Mouse (Mus musculus): Measurements from ENCODE around the gene Usp37. TPM values are rescaled to one million over a fixed set of nuclear protein-coding genes. Genes with fewer than 3 reads are reported as not detected.

Usp37 gene
- polyA plus RNA-seq, 1 experiment from 2014 or later: 24.1 TPM

GRCm38 (mm10) chr1:74393010-74393409 lies 151.1 kb downstream of the Usp37 start:
- Histone ChIP-seq H3K9me3 (no peaks in the 10 kb centered on the region), H3K4me1 (replicated peaks) (peaks cover 52% of the 10 kb centered on the region), H3K27me3 (peaks cover 15% of the 10 kb centered on the region), H3K9ac (peak overlapping the region; percentile 88), H3K4me2 (peak overlapping the region; percentile 95), H3K36me3 (peaks cover 19% of the 10 kb centered on the region), H3K27ac (replicated peaks) (0 out of 2 replicates have a peak overlapping the region, but pooled peaks have one; percentile 13), H3K4me3 (peak overlapping the region; percentile 93)
- 53% methylated on average over 7 of the region's 7 CpGs for WGBS
- ATAC-seq (ENCODE audit: low read depth): no peak

- Histone ChIP-seq H3K4me1 (replicated peaks) (peaks cover 50% of the 10 kb centered on the region), H3K36me3 (peaks cover 19% of the 10 kb centered on the region), H3K9me3 (no peaks in the 10 kb centered on the region), H3K4me2 (peak overlapping the region; percentile 95), H3K27ac (replicated peaks) (peak overlapping the region; percentile 87), H3K27me3 (peaks cover 15% of the 10 kb centered on the region), H3K4me3 (peak overlapping the region; percentile 93), H3K9ac (peak overlapping the region; percentile 88)
- WGBS: 2% methylated on average over 16 of the region's 16 CpGs
- ATAC-seq (ENCODE audit: low read depth): peak; percentile 14; the same call in 1 of the 2 replicates
Observed at GRCm38 (mm10) chr1:74392446-74392994, 151.6 kb downstream of the Usp37 start.

GRCm38 (mm10) chr1:74391844-74392441 lies 152.1 kb downstream of the Usp37 start:
- peak; percentile 25 for ATAC-seq (ENCODE audit: low read depth)
- Histone ChIP-seq H3K27me3 (peaks cover 15% of the 10 kb centered on the region), H3K9me3 (no peaks in the 10 kb centered on the region), H3K27ac (replicated peaks) (peak overlapping the region; percentile 87), H3K36me3 (peaks cover 19% of the 10 kb centered on the region), H3K4me3 (peak overlapping the region; percentile 93), H3K4me2 (peak overlapping the region; percentile 95), H3K9ac (peak overlapping the region; percentile 88), H3K4me1 (replicated peaks) (peaks cover 48% of the 10 kb centered on the region)
- whole genome bisulfite sequencing: under 1% methylated on average over 50 of the region's 63 CpGs

GRCm38 (mm10) chr1:74390924-74391748 lies 152.9 kb downstream of the Usp37 start, which contains the start of gene Ctdsp1:
TSS of gene Ctdsp1 (plus strand) at chr1:74391509.
- peaks cover 15% of the 10 kb centered on the region for H3K27me3 ChIP-seq
- WGBS: 2% methylated on average over 51 of the region's 51 CpGs
- H3K4me1 ChIP-seq (replicated peaks): peaks cover 46% of the 10 kb centered on the region
- H3K27ac ChIP-seq (replicated peaks): peak within 1 kb of the TSS; percentile 87
- peak within 1 kb of the TSS; percentile 88 for H3K9ac ChIP-seq
- H3K4me2 ChIP-seq: peak within 1 kb of the TSS; percentile 95
- peak within 1 kb of the TSS; percentile 93 for H3K4me3 ChIP-seq
- H3K9me3 ChIP-seq: no peaks in the 10 kb centered on the region
- peak; percentile 80 for ATAC-seq (ENCODE audit: low read depth)
- peaks cover 19% of the 10 kb centered on the region for H3K36me3 ChIP-seq

- no peak for ATAC-seq (ENCODE audit: low read depth)
- WGBS: 7% methylated on average over 21 of the region's 21 CpGs
- peak overlapping the region; percentile 93; the same call in 1 of the 2 replicates for H3K4me3 ChIP-seq
- no peaks in the 10 kb centered on the region for H3K9me3 ChIP-seq
- peaks cover 18% of the 10 kb centered on the region for H3K36me3 ChIP-seq
- H3K4me2 ChIP-seq: peak overlapping the region; percentile 95
- 0 out of 2 replicates have a peak overlapping the region, but pooled peaks have one; percentile 1 for H3K27ac ChIP-seq (replicated peaks)
- peaks cover 46% of the 10 kb centered on the region for H3K4me1 ChIP-seq (replicated peaks)
- H3K9ac ChIP-seq: no peak overlapping the region; the same call in 1 of the 2 replicates
- H3K27me3 ChIP-seq: peaks cover 15% of the 10 kb centered on the region
Observed at GRCm38 (mm10) chr1:74390287-74390906, 153.7 kb downstream of the Usp37 start.

- no peak overlapping the region; the same call in 1 of the 2 replicates for H3K9ac ChIP-seq
- WGBS: 6% methylated on average over 29 of the region's 29 CpGs
- peak overlapping the region; percentile 95 for H3K4me2 ChIP-seq
- no peak for ATAC-seq (ENCODE audit: low read depth)
- peaks cover 46% of the 10 kb centered on the region for H3K4me1 ChIP-seq (replicated peaks)
- H3K27ac ChIP-seq (replicated peaks): no peak overlapping the region
- peak overlapping the region; percentile 15; the same call in 1 of the 2 replicates for H3K4me3 ChIP-seq
- peaks cover 15% of the 10 kb centered on the region for H3K27me3 ChIP-seq
- H3K9me3 ChIP-seq: no peaks in the 10 kb centered on the region
- peaks cover 12% of the 10 kb centered on the region for H3K36me3 ChIP-seq
Observed at GRCm38 (mm10) chr1:74389831-74390286, 154.2 kb downstream of the Usp37 start.

GRCm38 (mm10) chr1:74388398-74388920 lies 155.6 kb downstream of the Usp37 start:
- Histone ChIP-seq H3K4me1 (replicated peaks) (peaks cover 42% of the 10 kb centered on the region), H3K9ac (no peak overlapping the region), H3K9me3 (no peaks in the 10 kb centered on the region), H3K27me3 (peaks cover 15% of the 10 kb centered on the region), H3K36me3 (no peaks in the 10 kb centered on the region), H3K4me2 (no peak overlapping the region), H3K27ac (replicated peaks) (no peak overlapping the region), H3K4me3 (no peak overlapping the region)
- 80% methylated on average over 7 of the region's 7 CpGs for WGBS
- no peak for ATAC-seq (ENCODE audit: low read depth)

GRCm38 (mm10) chr1:74387386-74387988 lies 156.6 kb downstream of the Usp37 start:
- peaks cover 15% of the 10 kb centered on the region for H3K27me3 ChIP-seq

GRCm38 (mm10) chr1:74386714-74387385 lies 157.2 kb downstream of the Usp37 start:
- Histone ChIP-seq H3K9ac (peak overlapping the region; percentile 75), H3K27ac (replicated peaks) (peak overlapping the region; percentile 96), H3K4me3 (peak overlapping the region; percentile 61), H3K36me3 (no peaks in the 10 kb centered on the region), H3K4me2 (peak overlapping the region; percentile 59), H3K9me3 (no peaks in the 10 kb centered on the region), H3K4me1 (replicated peaks) (peaks cover 27% of the 10 kb centered on the region), H3K27me3 (peaks cover 15% of the 10 kb centered on the region)
- under 1% methylated on average over 26 of the region's 26 CpGs for WGBS
- peak; percentile 90 for ATAC-seq (ENCODE audit: low read depth)

More at GRCm38 (mm10) chr1:74387386-74387988, 156.6 kb downstream of the Usp37 start:
- no peaks in the 10 kb centered on the region for H3K9me3 ChIP-seq
- H3K4me1 ChIP-seq (replicated peaks): peaks cover 32% of the 10 kb centered on the region
- no peak for ATAC-seq (ENCODE audit: low read depth)
- H3K27ac ChIP-seq (replicated peaks): peak overlapping the region; percentile 96
- no peaks in the 10 kb centered on the region for H3K36me3 ChIP-seq
- H3K4me3 ChIP-seq: peak overlapping the region; percentile 61
- H3K4me2 ChIP-seq: peak overlapping the region; percentile 59
- peak overlapping the region; percentile 75 for H3K9ac ChIP-seq
- 55% methylated on average over 15 of the region's 15 CpGs for WGBS

- Histone ChIP-seq H3K9ac (peak overlapping the region; percentile 75), H3K4me3 (peak overlapping the region; percentile 61), H3K4me2 (peak overlapping the region; percentile 59), H3K27me3 (peaks cover 15% of the 10 kb centered on the region), H3K36me3 (no peaks in the 10 kb centered on the region), H3K4me1 (replicated peaks) (peaks cover 27% of the 10 kb centered on the region), H3K9me3 (no peaks in the 10 kb centered on the region), H3K27ac (replicated peaks) (peak overlapping the region; percentile 96)
- 54% methylated on average over 7 of the region's 10 CpGs for WGBS
- no peak for ATAC-seq (ENCODE audit: low read depth)
Observed at GRCm38 (mm10) chr1:74386363-74386713, 157.7 kb downstream of the Usp37 start.

GRCm38 (mm10) chr1:74385531-74385930 lies 158.6 kb downstream of the Usp37 start:
- Histone ChIP-seq H3K27ac (replicated peaks) (no peak overlapping the region), H3K27me3 (peaks cover 15% of the 10 kb centered on the region), H3K9ac (no peak overlapping the region), H3K4me3 (no peak overlapping the region), H3K9me3 (no peaks in the 10 kb centered on the region), H3K4me2 (no peak overlapping the region), H3K36me3 (no peaks in the 10 kb centered on the region), H3K4me1 (replicated peaks) (peaks cover 19% of the 10 kb centered on the region)
- ATAC-seq (ENCODE audit: low read depth): no peak
- 88% methylated on average over 8 of the region's 8 CpGs for whole genome bisulfite sequencing

Measured in neural tube, embryonic 13.5 days (tissue).